Mouse (Mus musculus): ENCODE measurements around the gene Nt5c3. TPM values are rescaled to one million over a fixed set of nuclear protein-coding genes. Genes with fewer than 3 reads are reported as not detected.
"Not testable (repeated sequence)": the region's sequence is repeated elsewhere in the genome, so short reads cannot be mapped to it uniquely, and the experiment has no call there.

Nt5c3 gene
- polyA plus RNA-seq, 1 experiment from 2014 or later = 198 TPM

GRCm38 (mm10) chr6:56899601-56900000 lies 24.1 kb downstream of the Nt5c3 start:
- no peak overlapping the region for H3K4me3 ChIP-seq (replicated peaks; ENCODE audit: low read depth, low read length)
- H3K4me1 ChIP-seq (ENCODE audit: control insufficient read depth, insufficient read depth, low read length) = peaks cover 10% of the 10 kb centered on the region; the same call in 1 of the 2 replicates
- H3K9me3 ChIP-seq (ENCODE audit: control insufficient read depth, low read length) = no peaks in the 10 kb centered on the region
- 92% methylated on average over 3 of the region's 3 CpGs for WGBS
- H3K27ac ChIP-seq (replicated peaks; ENCODE audit: low read depth, low read length) = no peak overlapping the region
- H3K27me3 ChIP-seq (ENCODE audit: control insufficient read depth, insufficient read depth, low read length) = no peaks in the 10 kb centered on the region
- no peaks in the 10 kb centered on the region for H3K36me3 ChIP-seq (ENCODE audit: control insufficient read depth, insufficient read depth, low read length)
- H3K4me2 ChIP-seq (ENCODE audit: low read length) = no peak overlapping the region
- no peak overlapping the region for H3K9ac ChIP-seq (replicated peaks; ENCODE audit: low read length)
- DNase-seq = no peak
- ATAC-seq (ENCODE audit: low FRiP score, low TSS enrichment) = no peak

- H3K4me1 ChIP-seq (ENCODE audit: control insufficient read depth, insufficient read depth, low read length) = no peaks in the 10 kb centered on the region
- no peak overlapping the region for H3K4me3 ChIP-seq (replicated peaks; ENCODE audit: low read depth, low read length)
- no peak overlapping the region for H3K27ac ChIP-seq (replicated peaks; ENCODE audit: low read depth, low read length)
- no peak overlapping the region for H3K9ac ChIP-seq (replicated peaks; ENCODE audit: low read length)
- DNase-seq (no peak), ATAC-seq (ENCODE audit: low FRiP score, low TSS enrichment) (no peak)
- 82% methylated on average over 2 of the region's 2 CpGs for whole genome bisulfite sequencing
- H3K27me3 ChIP-seq (ENCODE audit: control insufficient read depth, insufficient read depth, low read length) = no peaks in the 10 kb centered on the region
- no peaks in the 10 kb centered on the region for H3K9me3 ChIP-seq (ENCODE audit: control insufficient read depth, low read length)
- H3K4me2 ChIP-seq (ENCODE audit: low read length) = no peak overlapping the region
- peaks cover 47% of the 10 kb centered on the region for H3K36me3 ChIP-seq (ENCODE audit: control insufficient read depth, insufficient read depth, low read length)
Measured at GRCm38 (mm10) chr6:56890762-56891161, 33.0 kb downstream of the Nt5c3 start.

DNA sequence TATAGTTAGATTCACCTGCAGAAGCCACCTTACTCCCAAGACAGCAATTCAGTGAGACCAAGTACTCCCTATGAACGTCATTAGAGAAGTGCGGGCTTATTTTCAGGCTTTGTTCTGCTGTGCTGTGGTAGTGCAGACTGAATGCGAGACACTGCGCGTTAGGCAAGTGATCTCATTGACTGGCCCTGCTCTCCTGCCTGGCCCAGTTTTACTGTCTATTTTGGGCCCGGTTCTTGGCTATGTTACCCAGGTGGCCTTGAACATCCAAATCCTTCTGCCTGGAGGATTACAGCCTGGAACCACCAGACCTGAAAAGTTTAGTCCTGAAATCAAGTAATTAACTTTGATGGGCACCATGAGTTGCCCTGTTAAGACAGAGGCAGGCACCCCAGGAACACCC lies 35.2 kb downstream of the Nt5c3 start:
- Histone ChIP-seq H3K9me3 (ENCODE audit: control insufficient read depth, low read length) (no peaks in the 10 kb centered on the region), H3K9ac (replicated peaks; ENCODE audit: low read length) (no peak overlapping the region), H3K4me3 (replicated peaks; ENCODE audit: low read depth, low read length) (no peak overlapping the region), H3K4me1 (ENCODE audit: control insufficient read depth, insufficient read depth, low read length) (no peaks in the 10 kb centered on the region), H3K27me3 (ENCODE audit: control insufficient read depth, insufficient read depth, low read length) (no peaks in the 10 kb centered on the region), H3K36me3 (ENCODE audit: control insufficient read depth, insufficient read depth, low read length) (peaks cover 62% of the 10 kb centered on the region), H3K4me2 (ENCODE audit: low read length) (no peak overlapping the region), H3K27ac (replicated peaks; ENCODE audit: low read depth, low read length) (no peak overlapping the region)
- 93% methylated on average over 6 of the region's 6 CpGs for WGBS
- ATAC-seq (ENCODE audit: low FRiP score, low TSS enrichment) = no peak
- no peak for DNase-seq

- Histone ChIP-seq H3K4me3 (replicated peaks; ENCODE audit: low read depth, low read length) (no peak overlapping the region), H3K4me2 (ENCODE audit: low read length) (no peak overlapping the region), H3K4me1 (ENCODE audit: control insufficient read depth, insufficient read depth, low read length) (no peaks in the 10 kb centered on the region), H3K36me3 (ENCODE audit: control insufficient read depth, insufficient read depth, low read length) (peaks cover 36% of the 10 kb centered on the region), H3K9ac (replicated peaks; ENCODE audit: low read length) (no peak overlapping the region), H3K27ac (replicated peaks; ENCODE audit: low read depth, low read length) (no peak overlapping the region), H3K27me3 (ENCODE audit: control insufficient read depth, insufficient read depth, low read length) (no peaks in the 10 kb centered on the region), H3K9me3 (ENCODE audit: control insufficient read depth, low read length) (no peaks in the 10 kb centered on the region)
- WGBS = 87% methylated on average over 1 of the region's 1 CpGs
- ATAC-seq (ENCODE audit: low FRiP score, low TSS enrichment) (no peak), DNase-seq (no peak)
Measured at GRCm38 (mm10) chr6:56879352-56879955, 44.3 kb downstream of the Nt5c3 start.

DNA sequence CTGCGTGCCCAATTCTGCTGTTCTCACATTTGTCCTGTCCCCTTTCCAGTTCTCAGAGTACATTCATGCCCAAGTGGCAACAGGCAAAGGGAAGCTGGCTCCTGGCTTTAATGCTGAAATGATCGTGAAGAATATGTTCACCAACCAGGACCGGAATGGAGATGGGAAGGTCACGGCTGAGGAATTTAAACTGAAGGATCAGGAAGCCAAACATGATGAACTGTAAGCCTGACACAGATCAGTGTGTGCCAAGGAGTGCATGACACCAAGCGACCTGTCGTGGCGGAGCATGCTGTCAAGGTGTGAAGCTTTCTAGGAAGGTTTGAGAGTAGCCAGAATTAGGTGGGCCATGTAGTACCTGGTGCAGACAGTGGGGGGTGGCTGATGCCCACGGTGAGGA lies 45.7 kb downstream of the Nt5c3 start:
- no peaks in the 10 kb centered on the region for H3K4me1 ChIP-seq (ENCODE audit: control insufficient read depth, insufficient read depth, low read length)
- WGBS = 92% methylated on average over 8 of the region's 8 CpGs

GRCm38 (mm10) chr6:56876870-56877269 lies 46.9 kb downstream of the Nt5c3 start:
- Histone ChIP-seq H3K9me3 (ENCODE audit: control insufficient read depth, low read length) (no peaks in the 10 kb centered on the region), H3K36me3 (ENCODE audit: control insufficient read depth, insufficient read depth, low read length) (peaks cover 13% of the 10 kb centered on the region), H3K4me3 (replicated peaks; ENCODE audit: low read depth, low read length) (no peak overlapping the region), H3K4me2 (ENCODE audit: low read length) (no peak overlapping the region), H3K4me1 (ENCODE audit: control insufficient read depth, insufficient read depth, low read length) (no peaks in the 10 kb centered on the region), H3K27ac (replicated peaks; ENCODE audit: low read depth, low read length) (no peak overlapping the region), H3K27me3 (ENCODE audit: control insufficient read depth, insufficient read depth, low read length) (no peaks in the 10 kb centered on the region), H3K9ac (replicated peaks; ENCODE audit: low read length) (no peak overlapping the region)
- no peak for ATAC-seq (ENCODE audit: low FRiP score, low TSS enrichment)
- 84% methylated on average over 4 of the region's 4 CpGs for WGBS
- DNase-seq = no peak

More for the DNA sequence above, 45.7 kb downstream of the Nt5c3 start:
- ATAC-seq (ENCODE audit: low FRiP score, low TSS enrichment) = no peak
- H3K9ac ChIP-seq (replicated peaks; ENCODE audit: low read length) = no peak overlapping the region
- H3K36me3 ChIP-seq (ENCODE audit: control insufficient read depth, insufficient read depth, low read length) = peaks cover 22% of the 10 kb centered on the region
- no peaks in the 10 kb centered on the region for H3K9me3 ChIP-seq (ENCODE audit: control insufficient read depth, low read length)
- H3K4me3 ChIP-seq (replicated peaks; ENCODE audit: low read depth, low read length) = no peak overlapping the region
- H3K27ac ChIP-seq (replicated peaks; ENCODE audit: low read depth, low read length) = no peak overlapping the region
- H3K4me2 ChIP-seq (ENCODE audit: low read length) = no peak overlapping the region
- no peaks in the 10 kb centered on the region for H3K27me3 ChIP-seq (ENCODE audit: control insufficient read depth, insufficient read depth, low read length)
- no peak for DNase-seq

DNA sequence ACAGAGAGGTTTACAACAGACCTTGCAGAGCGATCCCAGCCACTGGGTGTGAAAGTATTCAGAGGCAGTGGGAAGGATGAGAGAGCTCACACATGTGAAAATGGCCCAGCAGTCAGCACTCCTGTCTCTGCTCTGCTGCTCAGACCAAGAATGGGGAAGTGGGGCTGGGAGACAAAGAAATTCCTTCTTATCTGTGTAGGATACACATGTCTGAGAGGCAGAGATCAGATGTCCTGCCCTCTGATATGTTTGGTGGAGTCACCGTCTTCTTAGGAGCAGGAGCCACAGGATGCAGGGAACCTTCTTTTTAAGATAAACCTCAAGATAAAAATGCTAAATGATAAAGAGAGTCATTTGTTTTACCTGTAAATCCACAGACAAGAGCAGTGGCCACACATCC lies 53.7 kb downstream of the Nt5c3 start:
- ATAC-seq (ENCODE audit: low FRiP score, low TSS enrichment) = no peak
- Histone ChIP-seq H3K27me3 (ENCODE audit: control insufficient read depth, insufficient read depth, low read length) (no peaks in the 10 kb centered on the region), H3K27ac (replicated peaks; ENCODE audit: low read depth, low read length) (no peak overlapping the region)

DNA sequence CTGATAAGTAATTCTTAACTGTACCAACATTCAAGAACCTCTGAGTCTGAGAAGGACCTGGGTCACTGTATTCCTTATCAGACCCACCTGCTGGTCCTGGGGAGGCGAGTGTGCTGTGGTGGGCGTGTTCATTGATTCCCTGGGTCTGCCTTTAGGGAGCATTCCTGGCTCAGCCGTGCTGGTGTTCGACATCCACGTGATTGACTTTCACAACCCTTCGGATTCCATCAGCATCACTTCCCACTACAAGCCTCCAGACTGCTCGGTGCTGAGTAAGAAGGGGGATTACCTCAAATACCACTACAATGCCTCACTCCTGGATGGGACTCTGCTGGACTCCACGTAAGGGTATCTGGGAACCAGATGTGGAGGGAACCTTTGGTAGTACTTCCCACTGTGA lies 55.2 kb downstream of the Nt5c3 start:
- WGBS = 76% methylated on average over 8 of the region's 8 CpGs
- no peak for DNase-seq
- H3K4me3 ChIP-seq (replicated peaks; ENCODE audit: low read depth, low read length) = no peak overlapping the region

More for the DNA sequence above, 53.7 kb downstream of the Nt5c3 start:
- Histone ChIP-seq H3K9ac (replicated peaks; ENCODE audit: low read length) (no peak overlapping the region), H3K4me1 (ENCODE audit: control insufficient read depth, insufficient read depth, low read length) (no peaks in the 10 kb centered on the region), H3K4me3 (replicated peaks; ENCODE audit: low read depth, low read length) (no peak overlapping the region), H3K4me2 (ENCODE audit: low read length) (no peak overlapping the region), H3K36me3 (ENCODE audit: control insufficient read depth, insufficient read depth, low read length) (no peaks in the 10 kb centered on the region), H3K9me3 (ENCODE audit: control insufficient read depth, low read length) (no peaks in the 10 kb centered on the region)
- 91% methylated on average over 2 of the region's 2 CpGs for WGBS
- no peak for DNase-seq

GRCm38 (mm10) chr6:56866899-56867298 lies 56.8 kb downstream of the Nt5c3 start:
- H3K4me2 ChIP-seq (ENCODE audit: low read length); H3K4me3 ChIP-seq (replicated peaks; ENCODE audit: low read depth, low read length); H3K9me3 ChIP-seq (ENCODE audit: control insufficient read depth, low read length); DNase-seq; ATAC-seq (ENCODE audit: low FRiP score, low TSS enrichment); H3K27me3 ChIP-seq (ENCODE audit: control insufficient read depth, insufficient read depth, low read length); H3K27ac ChIP-seq (replicated peaks; ENCODE audit: low read depth, low read length); H3K36me3 ChIP-seq (ENCODE audit: control insufficient read depth, insufficient read depth, low read length); H3K4me1 ChIP-seq (ENCODE audit: control insufficient read depth, insufficient read depth, low read length); H3K9ac ChIP-seq (replicated peaks; ENCODE audit: low read length): not testable (repeated sequence)
- 86% methylated on average over 1 of the region's 1 CpGs for WGBS

More for the DNA sequence above, 55.2 kb downstream of the Nt5c3 start:
- Histone ChIP-seq H3K9me3 (ENCODE audit: control insufficient read depth, low read length) (no peaks in the 10 kb centered on the region), H3K4me2 (ENCODE audit: low read length) (no peak overlapping the region), H3K9ac (replicated peaks; ENCODE audit: low read length) (no peak overlapping the region), H3K4me1 (ENCODE audit: control insufficient read depth, insufficient read depth, low read length) (no peaks in the 10 kb centered on the region), H3K27ac (replicated peaks; ENCODE audit: low read depth, low read length) (no peak overlapping the region), H3K27me3 (ENCODE audit: control insufficient read depth, insufficient read depth, low read length) (no peaks in the 10 kb centered on the region), H3K36me3 (ENCODE audit: control insufficient read depth, insufficient read depth, low read length) (no peaks in the 10 kb centered on the region)
- no peak for ATAC-seq (ENCODE audit: low FRiP score, low TSS enrichment)

Measured in midbrain, embryonic 14.5 days (tissue).